Mouse (Mus musculus): ENCODE measurements around the gene Eepd1.

The Eepd1 gene

GRCm38 (mm10) chr9:25545212-25545611, 63.9 kb downstream of the Eepd1 start:
- DNase-seq: no peak

- DNase-seq: peak; percentile 3
Measured at GRCm38 (mm10) chr9:25549130-25550060, 68.0 kb downstream of the Eepd1 start.

DNA sequence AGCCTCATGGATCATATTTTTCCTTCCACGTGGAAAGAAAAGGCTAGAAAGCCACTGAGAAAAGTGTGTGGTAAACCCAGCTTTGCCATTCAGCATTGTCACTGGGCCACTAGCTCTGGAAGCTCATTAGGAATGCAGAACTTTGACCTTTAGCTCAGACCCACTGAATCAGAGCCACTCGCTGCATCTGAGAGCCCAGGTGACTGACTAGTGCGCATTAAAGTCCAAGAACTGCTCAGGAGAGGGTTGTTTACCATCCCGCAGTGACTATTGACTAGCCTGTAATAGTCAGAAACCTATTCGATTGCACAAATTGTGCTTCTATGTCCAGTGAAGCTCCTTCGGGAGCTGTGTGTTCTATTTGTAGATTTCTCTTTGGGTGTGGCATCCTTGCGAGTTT, 68.8 kb downstream of the Eepd1 start:
- DNase-seq: peak; percentile 36

- DNase-seq: no peak
Measured at GRCm38 (mm10) chr9:25552532-25552931, 71.2 kb downstream of the Eepd1 start.

GRCm38 (mm10) chr9:25554246-25554803, 73.0 kb downstream of the Eepd1 start:
- DNase-seq: no peak

DNA sequence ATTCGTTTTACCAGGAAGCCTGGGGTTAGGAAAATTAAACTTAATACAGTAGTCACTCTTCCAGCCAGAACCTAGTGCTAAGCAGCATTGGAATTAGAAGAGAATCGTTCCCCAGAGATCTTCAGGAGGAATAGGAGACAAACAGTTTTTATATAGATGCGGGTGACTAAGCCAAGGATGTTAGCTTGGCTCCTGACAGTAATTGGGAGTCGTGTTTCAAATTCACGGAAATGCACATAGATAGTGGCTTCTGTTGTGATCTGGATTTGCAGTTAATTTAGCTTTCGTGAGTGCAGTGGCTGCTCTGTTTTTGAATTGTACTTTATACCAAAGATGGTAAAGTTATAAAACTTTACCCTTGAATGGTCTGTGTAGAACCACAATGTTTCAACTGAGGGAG, 73.9 kb downstream of the Eepd1 start:
- DNase-seq: no peak

DNA sequence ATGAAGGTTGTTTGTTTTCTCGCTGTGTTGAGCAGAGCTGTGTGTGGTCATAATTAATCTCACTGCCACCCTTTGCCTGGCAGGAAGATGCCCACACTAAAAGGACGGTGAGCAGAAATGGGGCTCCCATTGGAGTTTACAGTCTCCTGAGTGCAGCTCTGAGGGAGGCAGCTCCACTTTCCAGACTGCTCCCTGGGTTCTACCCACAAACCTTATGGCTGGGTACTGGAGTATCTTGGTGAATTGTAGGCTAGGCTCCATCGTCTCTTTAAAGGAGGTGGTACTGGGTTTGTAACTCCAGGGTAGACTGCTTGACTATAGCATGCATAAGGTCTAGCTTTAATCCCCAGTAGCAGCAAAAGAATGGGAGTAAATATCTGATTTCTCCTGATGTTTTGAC, 74.7 kb downstream of the Eepd1 start:
- no peak for DNase-seq

DNA sequence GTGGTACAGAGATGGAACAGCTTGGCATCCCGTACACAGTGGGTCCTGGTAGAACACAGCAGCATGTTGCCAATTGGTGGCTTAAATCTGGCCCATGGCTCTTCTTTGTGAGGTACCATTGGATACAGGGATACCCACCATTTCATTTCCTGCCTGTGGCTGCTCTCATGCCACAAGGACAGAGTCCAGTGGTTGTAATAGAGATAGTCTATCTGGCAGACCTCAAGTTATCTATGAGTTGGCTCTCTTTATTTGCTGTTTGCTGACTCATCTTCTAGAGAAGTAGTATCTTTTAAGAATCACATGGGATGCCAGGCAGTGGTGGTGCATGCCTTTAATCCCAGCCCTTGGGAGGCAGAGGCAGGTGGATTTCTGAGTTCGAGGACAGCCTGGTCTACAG, 76.0 kb downstream of the Eepd1 start:
- no peak for DNase-seq

GRCm38 (mm10) chr9:25558834-25559233, 77.5 kb downstream of the Eepd1 start:
- DNase-seq: no peak

GRCm38 (mm10) chr9:25560016-25560758, 78.8 kb downstream of the Eepd1 start:
- DNase-seq: no peak

GRCm38 (mm10) chr9:25561143-25561542, 79.8 kb downstream of the Eepd1 start:
- DNase-seq: no peak

DNA sequence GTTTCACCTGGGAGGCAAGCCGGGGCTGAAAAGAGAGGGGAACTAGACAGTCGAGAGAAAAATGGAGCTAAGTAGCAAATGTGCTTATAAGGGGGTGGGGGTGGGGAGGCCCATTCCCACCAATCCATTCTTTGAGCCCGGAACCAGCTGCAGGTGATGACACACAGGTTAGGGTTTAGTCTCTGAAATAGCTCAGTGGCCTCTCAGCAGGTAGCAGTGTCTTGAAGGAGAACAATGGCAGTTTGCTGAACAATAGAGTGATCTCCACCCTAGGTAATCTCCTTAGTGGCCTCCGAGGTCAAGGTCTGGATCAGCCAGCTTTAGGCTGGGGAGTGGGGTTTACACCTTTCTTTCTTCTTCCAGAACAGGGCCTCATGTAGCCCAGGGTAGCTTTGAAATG, 82.5 kb downstream of the Eepd1 start:
- no peak for DNase-seq

DNA sequence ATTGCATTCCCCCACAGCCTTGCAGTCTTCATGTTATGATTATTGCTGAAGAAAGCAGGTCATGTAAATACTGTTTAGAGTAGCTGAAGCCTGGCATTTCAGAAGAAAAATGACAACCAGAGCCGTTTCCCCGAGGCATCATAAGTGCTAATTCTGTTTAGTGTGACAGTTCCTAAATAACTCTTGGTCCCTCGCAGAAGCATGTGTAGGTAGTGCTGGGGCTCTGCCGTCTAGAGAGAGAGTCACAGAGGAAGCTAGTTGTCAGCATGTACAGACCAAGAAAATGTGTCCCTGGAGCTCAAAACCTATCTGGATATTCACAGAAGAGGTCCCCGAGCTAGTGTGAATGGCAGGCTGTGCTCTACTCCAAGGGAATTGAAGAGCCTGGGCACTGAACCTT, 85.7 kb downstream of the Eepd1 start:
- no peak for DNase-seq

GRCm38 (mm10) chr9:25568783-25569182, 87.4 kb downstream of the Eepd1 start:
- DNase-seq: no peak

DNA sequence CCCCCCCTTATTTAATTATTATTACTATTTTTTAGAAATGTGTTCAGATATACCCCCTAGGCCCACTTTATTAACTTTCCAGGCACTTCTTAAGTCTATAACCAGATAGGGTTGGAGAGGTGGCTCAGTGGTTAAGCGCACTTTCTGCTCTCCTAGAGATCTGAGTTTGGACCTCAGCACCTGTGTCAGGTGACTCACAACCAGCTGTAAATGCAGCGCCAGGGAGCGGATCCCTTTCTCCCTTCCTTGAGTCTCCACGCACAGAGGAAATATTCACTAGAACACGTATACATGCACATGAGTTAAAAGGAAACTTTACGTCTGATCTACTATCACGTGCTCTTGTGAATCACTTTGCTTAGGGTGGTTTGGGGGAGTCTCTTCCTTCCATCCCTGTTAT, 88.7 kb downstream of the Eepd1 start:
- DNase-seq: no peak

DNA sequence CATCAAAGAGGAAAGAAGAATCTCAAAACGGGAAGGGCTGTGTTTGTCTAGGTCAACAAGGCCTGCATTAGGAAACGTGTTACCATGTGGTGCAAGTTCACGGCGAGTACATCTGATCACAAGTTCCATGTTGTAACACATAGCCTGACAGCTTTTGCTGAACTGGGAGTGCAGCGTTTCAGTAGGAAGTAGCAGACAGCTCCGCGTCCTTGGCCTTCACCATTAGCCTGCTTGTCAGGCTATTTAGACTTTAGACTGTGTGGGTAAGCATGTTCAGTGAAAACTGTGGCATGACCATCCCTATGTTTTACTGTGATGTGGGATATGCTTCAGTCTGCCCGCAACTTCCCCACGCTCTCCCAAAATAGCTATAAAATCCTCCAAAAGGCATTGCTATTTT, 89.1 kb downstream of the Eepd1 start:
- no peak for DNase-seq

GRCm38 (mm10) chr9:25571381-25571780, 90.0 kb downstream of the Eepd1 start:
- no peak for DNase-seq

- no peak for DNase-seq
Measured at GRCm38 (mm10) chr9:25573753-25574152, 92.4 kb downstream of the Eepd1 start.

GRCm38 (mm10) chr9:25574186-25574585, 92.8 kb downstream of the Eepd1 start:
- no peak for DNase-seq

GRCm38 (mm10) chr9:25578674-25579596, 97.6 kb downstream of the Eepd1 start:
- no peak for DNase-seq

DNA sequence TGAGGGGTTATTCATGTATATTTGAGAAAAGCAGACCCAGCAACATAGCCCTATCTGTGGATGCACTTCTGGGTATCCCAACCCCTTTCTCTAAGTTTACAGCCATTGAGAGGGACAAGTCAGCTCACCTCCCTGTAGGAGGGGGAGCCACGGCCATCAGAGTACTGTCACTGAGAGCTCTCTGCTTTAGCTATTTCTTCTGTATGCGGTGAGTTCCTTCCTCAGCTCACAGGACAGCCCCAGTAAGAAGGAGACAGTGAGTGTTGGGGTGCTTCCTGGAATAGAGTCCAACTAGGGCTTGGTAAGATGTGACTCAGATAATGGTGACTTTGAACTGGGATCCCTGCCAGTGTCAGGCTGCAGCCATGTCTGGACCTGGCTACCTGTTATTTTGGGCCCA, 102.3 kb downstream of the Eepd1 start:
- DNase-seq: no peak

GRCm38 (mm10) chr9:25585614-25586013, 104.3 kb downstream of the Eepd1 start:
- no peak for DNase-seq

GRCm38 (mm10) chr9:25588581-25588980, 107.2 kb downstream of the Eepd1 start:
- no peak for DNase-seq

Data from kidney, adult 11 months (tissue).